Comparison of ENCODE assay signal across 10 mouse cellular contexts in genomic region chr1:36813415-36813814, GRCm38 (mm10). TPM values are rescaled to one million over a fixed set of nuclear protein-coding genes. Genes with fewer than 3 reads are reported as not detected.
DNase-seq lines count a peak whose midpoint lies in the region; ATAC-seq lines count a peak whose summit lies in the region.
"Had no signal": no experiment of that assay in that cellular context is flagged by ENCODE, and none has a peak within 500 bp of the region (broad histone marks: within the 10 kb centered on the region; RNA-seq: fewer than 3 reads in every experiment).

No protein-coding gene starts in this region.

- no peaks in the 10 kb centered on the region for H3K27me3 ChIP-seq in heart, embryonic 14.5 days (ENCODE audit: control insufficient read depth, insufficient read depth, low read length)
- H3K27me3 ChIP-seq: embryonic facial prominence, embryonic 13.5 days had no signal

- 11% methylated on average over 7 of the region's 7 CpGs for WGBS in heart, embryonic 14.5 days

- H3K4me2 ChIP-seq in heart, embryonic 14.5 days (ENCODE audit: low read length), result 0 out of 2 replicates have a peak overlapping the region, but pooled peaks have one; percentile 3
- H3K4me2 ChIP-seq: embryonic facial prominence, embryonic 13.5 days had no signal

- peaks cover 3 to 6% of the 10 kb centered on the region in 2 experiments; a peak in 2 of 4 replicates for H3K4me1 ChIP-seq in heart, embryonic 14.5 days (ENCODE audit: control insufficient read depth in 2 of 2, insufficient read depth in 2 of 2, low read length in 2 of 2)
- H3K4me1 ChIP-seq: embryonic facial prominence, embryonic 13.5 days had no signal

- no peaks in the 10 kb centered on the region for H3K9me3 ChIP-seq in heart, embryonic 14.5 days (ENCODE audit: control insufficient read depth, low read length)
- H3K9me3 ChIP-seq: embryonic facial prominence, embryonic 13.5 days had no signal

- DNase-seq in heart, adult 9 months (ENCODE audit: low spot score in 2 of 2), result no peak
- DNase-seq in frontal cortex, adult 2 months (ENCODE audit: extremely low spot score in 1 of 2, low spot score in 1 of 2), result peak; percentile 80 to 83
- peak; percentile 44 to 61 for DNase-seq in layer of hippocampus, postnatal 36 days
- DNase-seq in right cerebral cortex, postnatal 25 days, result peak; percentile 42
- no peak for DNase-seq in adrenal gland, adult (ENCODE audit: inconsistent age in 2 of 2, low spot score in 1 of 2)
- no peak for DNase-seq in urinary bladder, postnatal 25 days (ENCODE audit: low spot score)
- no peak for DNase-seq in urinary bladder, postnatal 14 days (ENCODE audit: low spot score)
- DNase-seq: adrenal gland, postnatal 36 days had no signal

- no peak overlapping the region for H3K9ac ChIP-seq in heart, embryonic 14.5 days (ENCODE audit: low read length)
- H3K9ac ChIP-seq: embryonic facial prominence, embryonic 13.5 days had no signal

- ATAC-seq in heart, embryonic 14.5 days (ENCODE audit: insufficient number of reproducible peaks, insufficient read depth, low FRiP score, low read depth), result peak; percentile 59; the same call in 1 of the 2 replicates

- peaks cover 83% of the 10 kb centered on the region for H3K36me3 ChIP-seq in heart, embryonic 14.5 days (ENCODE audit: control insufficient read depth, insufficient read depth, low read length)

- no peak overlapping the region for H3K4me3 ChIP-seq in heart, embryonic 14.5 days (ENCODE audit: control insufficient read depth in 1 of 2, insufficient read depth in 1 of 2, low read depth in 1 of 2, low read length in 2 of 2)
- H3K4me3 ChIP-seq: embryonic facial prominence, embryonic 13.5 days had no signal

- H3K27ac ChIP-seq in heart, embryonic 14.5 days (replicated peaks in 1 of 2; ENCODE audit: control insufficient read depth in 1 of 2, insufficient read depth in 1 of 2, low read depth in 2 of 2, low read length in 2 of 2), result peak overlapping the region; percentile 39 to 47; a peak in 3 of 4 replicates
- H3K27ac ChIP-seq: embryonic facial prominence, embryonic 13.5 days had no signal

RNA-seq across cellular contexts. Expression of gene Zap70, which starts 51.8 kb away (rescaled TPM):
- polyA plus RNA-seq in heart, embryonic 14.5 days (2014; fragmentation: Nextera tagmentation; extraction: Ambion mirVana), result 0.20 and 0.23 TPM in 2 replicates
- 2.5 and 3.7 TPM in 2 replicates for polyA plus RNA-seq in frontal cortex, adult 2 months (2012; rRNA removed)
- 1 to 10 TPM; 4.0 to 5.0 TPM for total RNA-seq in layer of hippocampus, postnatal 36 days (2021)

Comparison
In these comparisons a context has a peak if more than half of its experiments do, and no peak if none do; other contexts are left out.
1. DNase-seq: peak in frontal cortex, adult 2 months (2 of 2), layer of hippocampus, postnatal 36 days (2 of 2) and right cerebral cortex, postnatal 25 days (single experiment); none in heart, adult 9 months (0 of 2), adrenal gland, adult (0 of 2), urinary bladder, postnatal 25 days (single experiment) and urinary bladder, postnatal 14 days (single experiment).